Mouse (Mus musculus) kidney, postnatal 10 days (tissue): ENCODE results near the gene Mvk.

Experiments used
- DNase-seq: peaks from one replicate; pipeline ENCODE4 v3.0.0; 2021; ENCODE audit warnings: mixed read lengths

Gene Mvk

DNA sequence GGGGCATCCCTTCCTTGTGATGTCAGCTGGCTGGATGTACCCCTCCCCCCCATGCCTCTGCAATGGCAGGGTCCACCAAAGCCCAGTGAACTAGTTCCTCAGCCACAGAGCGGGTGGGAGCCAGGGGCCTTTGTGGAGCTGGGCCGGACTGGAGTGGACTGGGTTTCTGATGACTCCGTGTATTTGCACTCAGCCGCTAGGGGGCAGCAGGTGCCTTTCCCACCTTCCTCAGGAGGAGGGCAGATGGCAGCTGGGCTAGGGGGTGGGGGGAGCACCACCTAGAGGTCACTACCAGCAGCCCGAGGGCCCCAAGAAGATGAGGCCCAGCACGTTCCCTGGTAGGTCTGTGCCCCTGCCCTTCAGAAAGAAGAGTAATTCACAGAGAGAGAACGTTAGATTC lies 17.2 kb downstream of the Mvk start:
- DNase-seq = peak; percentile 92

DNA sequence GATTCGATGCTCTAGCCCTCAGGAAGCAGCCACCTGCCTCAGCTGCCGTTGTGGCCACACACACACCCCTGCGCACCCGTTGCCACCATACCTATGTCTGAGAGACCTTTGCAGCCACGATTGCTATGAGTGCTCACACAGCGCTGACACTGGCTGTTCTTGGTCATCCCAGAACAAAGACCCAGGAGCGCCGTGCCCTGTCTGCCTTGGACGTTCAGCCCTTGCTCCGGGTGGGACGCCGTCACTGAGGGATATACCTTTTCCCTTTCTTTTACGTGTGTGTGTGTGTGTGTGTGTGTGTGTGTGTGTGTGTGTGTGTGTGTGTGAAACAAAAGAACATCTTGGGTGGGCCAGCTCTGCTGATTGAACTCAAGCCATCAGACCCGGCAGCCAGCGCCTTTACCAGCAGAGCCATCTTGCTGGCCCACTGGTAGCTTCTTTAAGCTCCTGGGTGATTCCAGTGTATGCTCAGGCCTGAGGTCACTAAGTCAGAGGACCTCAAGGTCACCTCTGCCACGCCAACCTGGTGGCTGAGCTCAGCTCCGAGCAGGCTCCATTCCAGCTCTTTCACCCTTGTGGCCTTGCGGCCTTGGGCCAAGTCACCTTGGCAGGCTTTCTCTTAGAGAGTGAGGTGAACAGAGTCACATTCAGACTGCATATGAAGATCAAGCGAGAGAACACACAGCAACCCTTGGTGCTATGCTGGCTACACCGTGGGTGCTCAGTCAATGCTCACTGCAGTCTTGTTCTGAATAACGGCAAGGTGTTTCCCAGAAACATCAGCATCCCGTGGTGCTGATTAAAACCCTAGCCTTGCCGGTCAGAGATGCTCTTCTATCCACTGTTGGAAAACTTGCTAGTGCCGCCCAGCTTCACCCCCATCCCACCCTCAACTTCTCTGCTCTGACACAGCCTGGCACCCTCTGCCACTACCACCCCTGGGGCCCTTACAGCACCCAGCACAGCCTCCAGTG lies 18.3 kb downstream of the Mvk start:
- peak; percentile 38 for DNase-seq

DNA sequence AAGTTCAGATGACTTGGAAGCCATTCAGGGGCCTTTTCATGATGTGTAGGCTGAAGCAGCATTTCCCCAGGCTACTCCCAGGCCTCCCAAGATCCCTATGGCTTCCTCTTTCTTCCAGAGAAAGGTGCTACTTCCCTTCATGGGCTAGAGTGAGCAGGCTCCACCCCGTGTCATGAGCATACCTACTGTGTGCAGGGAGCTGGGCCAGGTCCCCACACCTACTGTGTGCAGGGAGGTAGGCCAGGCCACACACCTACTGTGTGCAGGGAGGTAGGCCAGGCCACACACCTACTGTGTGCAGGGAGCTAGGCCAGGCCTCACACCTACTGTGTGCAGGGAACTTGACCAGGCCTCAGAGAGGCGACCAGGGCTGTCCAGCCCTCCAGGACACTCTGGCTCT lies 20.5 kb downstream of the Mvk start:
- DNase-seq = no peak

DNA sequence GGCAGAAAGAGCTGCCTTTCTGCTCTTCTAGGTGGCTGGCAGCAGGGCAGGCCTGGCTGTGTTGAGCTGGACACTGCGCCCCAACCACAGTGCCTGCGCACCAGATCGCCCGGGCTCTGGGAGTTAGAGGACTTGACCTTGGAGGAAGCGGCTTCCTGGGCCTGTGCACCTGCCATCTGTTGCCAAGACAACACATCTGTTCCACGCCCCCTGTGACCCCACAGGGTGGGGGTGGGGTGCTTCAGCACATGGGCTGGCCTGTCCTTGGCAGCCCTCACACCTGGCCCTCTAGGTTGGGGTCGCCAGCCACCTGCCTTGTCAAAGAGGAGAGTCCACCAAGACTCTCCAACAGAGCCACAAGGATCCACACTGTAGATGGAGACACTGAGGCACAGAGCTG lies 21.6 kb downstream of the Mvk start:
- peak; percentile 39 for DNase-seq

DNA sequence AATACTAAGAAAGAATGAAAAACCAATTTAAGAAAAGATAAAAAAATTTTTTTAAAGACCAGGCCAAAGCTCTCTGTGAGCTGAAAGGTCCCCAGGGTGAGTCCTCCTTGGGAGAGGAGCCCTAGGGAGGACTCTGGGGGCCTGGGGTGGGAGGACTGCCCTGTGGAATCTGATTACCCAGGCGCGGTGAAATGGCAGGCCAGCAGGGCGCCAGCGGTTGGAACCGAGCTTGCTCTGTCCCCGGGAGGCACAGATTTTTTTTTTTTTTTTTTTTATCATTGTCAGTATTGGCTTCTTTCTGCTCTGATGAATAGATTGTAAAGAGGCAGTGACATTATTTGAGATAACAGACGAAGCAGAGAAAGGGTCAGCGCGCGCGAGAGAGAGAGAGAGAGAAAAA lies 22.9 kb downstream of the Mvk start:
- DNase-seq = peak; percentile 49

DNA sequence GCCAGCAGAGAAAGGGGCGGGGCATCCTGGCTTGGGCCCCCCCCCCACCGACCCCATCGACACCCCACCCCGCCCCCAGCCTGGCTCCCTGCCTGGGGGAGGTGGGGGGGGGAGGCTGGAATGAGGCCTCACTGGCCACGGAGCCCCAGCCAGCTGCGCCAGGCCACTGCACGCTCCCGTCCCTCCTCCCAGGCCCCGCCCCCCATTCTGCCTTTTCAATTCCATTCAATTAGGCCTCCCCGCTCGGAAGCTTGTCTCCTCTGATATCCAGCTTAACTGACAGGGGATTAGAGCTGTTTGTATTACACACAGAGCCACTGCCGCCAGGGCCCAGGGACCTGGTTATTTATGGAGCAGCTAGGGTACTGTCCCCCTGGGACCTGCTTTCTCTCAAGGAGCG lies 23.4 kb downstream of the Mvk start:
- peak; percentile 91 for DNase-seq

DNA sequence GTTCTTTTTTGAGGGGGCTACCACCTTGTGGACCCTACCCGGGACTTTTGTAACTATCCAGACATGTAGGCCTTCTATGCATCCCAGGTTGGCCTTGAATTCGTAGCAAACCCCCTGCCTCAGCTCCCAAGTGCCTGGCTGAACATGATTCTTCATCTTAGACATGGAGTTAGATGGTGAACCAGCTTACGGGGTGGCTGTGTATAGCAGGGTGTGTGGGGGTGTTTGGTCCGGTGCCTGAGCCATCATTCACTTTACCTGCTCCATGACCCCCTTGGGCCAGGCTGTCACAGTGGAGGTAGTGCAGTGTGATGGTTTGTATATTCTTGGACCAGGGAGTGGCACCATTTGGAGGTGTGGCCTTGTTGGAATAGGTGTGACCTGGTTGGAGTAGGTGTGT lies 23.9 kb downstream of the Mvk start:
- no peak for DNase-seq

DNA sequence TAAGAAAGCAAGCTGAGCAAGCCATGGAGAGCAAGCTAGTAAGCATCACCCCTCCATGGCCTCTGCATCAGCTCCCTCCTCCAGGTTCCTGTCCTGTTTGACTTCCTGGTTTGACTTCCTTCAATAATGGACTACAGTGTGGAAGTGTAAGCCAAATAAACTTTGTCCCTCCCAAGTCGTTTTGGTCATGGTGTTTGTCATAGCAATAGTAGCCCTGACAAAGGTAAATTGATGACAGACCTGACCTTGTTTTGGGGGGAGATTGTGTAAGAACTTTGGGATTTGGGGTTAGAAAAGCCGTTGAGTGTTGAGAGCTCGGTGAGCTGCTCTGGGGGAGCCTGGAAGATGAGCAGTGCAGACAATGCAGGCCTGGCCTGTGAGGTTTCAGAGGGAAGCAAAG lies 26.3 kb downstream of the Mvk start:
- DNase-seq = no peak

DNA sequence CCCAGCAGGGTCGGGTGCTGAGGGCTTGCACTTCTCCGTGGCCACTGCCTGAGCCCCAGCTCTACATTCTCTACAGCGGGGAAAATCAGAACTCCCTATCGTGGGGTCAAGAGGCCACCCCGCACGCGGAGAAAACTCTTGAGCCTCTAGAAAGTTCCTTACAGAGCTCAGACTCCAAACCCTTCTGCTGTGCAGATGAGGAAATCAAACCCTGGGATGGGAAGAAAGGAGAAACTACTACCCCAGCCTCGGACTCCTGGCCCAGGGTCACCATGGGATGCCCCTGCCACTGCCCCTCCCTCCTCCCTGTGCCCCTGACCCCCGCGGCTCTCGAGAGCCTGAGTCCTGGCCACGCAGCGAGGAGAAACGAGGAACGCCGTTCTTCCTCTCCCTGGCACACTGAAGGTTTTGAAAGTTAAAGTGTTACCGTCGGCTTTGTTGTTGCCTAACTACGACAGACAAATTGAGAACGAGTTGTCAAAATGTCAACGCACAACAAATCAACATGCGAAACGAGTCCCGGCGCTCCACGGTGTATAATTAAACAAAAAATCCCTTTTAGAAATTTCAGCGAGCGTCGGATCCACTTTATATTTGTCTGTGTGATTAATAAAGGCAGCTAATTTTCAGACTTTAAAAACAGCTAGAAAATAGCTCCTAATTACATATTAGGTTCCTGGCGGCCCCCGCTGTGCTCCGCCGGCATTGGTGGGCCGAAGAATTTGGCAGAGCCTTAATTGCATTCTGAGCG lies 30.8 kb downstream of the Mvk start:
- no peak for DNase-seq

DNA sequence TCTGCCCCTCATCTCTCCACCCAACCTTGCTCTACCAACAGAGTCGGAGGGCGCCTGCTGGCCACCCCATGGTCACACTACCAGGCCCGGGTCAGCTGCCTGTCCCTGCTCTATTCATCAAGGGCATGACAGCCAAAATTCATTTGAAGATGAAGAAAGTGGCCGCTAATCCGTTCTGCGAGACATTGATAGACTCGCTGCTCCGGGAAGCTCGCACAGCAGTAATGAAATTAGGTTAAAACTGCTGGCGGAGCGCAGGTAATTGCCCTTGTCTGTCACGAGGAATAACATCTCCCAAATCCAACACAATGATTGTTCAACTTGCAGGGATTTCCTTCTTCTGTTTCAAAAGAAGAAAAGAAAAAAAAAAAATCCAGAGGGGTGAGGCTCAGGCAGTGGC lies 34.2 kb downstream of the Mvk start:
- no peak for DNase-seq

DNA sequence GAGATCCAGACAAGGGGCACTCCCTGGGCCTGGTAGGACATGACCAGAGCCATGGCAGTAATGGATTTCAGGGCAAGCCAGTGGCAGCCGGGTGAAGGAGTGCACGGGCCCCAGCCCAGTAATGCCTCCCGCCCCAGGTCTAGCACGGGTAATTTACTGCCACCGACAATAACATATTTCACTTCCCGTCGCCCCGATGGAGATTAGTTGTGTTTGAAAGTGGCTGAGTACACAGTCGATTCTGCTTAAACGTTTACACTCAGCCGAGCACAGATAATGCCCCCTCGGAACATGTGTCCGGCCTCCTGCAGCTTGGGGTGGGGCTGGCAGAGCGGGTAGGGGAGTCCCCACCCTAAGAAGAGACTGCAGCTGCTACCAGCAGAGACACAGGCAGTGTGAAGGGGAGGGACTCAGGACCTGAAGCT lies 38.5 kb downstream of the Mvk start:
- DNase-seq = no peak

DNA sequence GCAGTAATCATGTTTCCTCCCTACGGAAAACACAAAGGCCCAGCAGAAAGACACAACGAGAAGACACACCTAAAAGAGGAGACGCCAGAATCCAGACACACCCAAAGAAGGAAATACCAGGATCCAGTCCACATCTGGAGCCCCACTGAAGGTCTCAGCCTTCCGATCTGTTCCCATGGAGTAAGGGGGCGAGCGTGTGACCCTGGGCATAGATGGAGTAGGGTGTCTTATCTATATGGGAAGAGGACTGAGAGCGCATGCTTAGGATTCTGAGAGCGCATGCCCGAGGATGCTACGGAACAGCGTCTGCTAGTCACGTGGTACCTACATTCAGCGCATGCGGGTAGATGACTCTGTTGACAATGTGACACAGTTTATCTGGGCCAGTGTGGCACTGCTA lies 41.6 kb downstream of the Mvk start:
- no peak for DNase-seq

DNA sequence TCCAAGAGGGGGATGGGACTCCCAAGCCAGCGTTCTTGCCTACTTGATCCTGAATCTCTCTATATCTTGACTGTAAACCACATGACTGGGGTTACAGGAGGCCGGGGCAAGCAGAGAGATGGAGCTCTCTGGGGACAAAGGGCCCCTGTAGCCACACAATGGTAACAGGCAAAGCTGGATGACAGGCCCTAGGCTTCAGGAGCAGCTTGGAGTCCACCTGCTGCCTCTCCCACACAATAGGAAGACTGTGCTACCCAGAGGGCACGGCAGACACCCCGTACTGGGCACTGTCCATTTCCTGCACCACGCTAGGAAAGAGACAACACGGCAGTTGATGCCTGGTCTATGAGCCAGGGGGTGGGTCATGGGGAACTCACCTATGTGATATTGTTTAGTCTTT lies 45.5 kb downstream of the Mvk start:
- DNase-seq = no peak

DNA sequence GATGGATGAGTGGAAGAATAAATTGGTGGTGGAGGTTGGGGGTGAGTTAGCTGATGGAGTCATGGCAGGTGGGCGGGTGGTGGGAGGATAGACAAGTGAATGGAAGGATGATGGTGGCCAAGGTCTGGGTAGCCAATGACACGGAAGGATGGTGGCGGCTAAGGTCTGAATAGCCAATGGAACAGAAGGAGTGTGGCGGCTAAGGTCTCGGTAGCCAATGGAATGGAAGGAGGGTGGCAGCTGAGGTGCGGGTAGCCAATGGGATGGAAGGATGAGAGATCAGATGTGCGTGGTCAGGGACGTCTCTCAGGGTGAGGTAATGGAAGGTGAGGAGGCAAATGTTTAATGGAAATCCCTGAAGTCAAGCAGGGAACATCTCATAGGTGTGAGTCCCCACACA lies 46.2 kb downstream of the Mvk start:
- no peak for DNase-seq

DNA sequence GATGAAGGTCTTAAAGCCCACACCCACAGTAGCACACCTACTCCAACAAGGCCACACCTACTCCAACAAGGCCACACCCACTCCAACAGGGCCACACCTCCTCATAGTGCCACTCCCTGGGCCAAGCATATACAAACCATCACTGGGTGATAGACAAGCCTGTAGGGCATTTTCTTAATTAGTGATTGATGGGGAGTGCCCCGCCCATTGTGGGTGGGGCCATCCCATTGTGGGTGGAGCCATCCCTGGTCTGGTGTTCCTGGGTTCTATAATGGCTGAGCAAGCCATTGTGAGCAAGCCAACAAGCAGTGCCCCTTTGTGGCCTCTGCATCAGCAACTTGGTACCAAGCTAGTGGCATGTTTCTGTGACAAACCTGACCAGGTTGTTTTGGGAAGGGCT lies 50.7 kb downstream of the Mvk start:
- DNase-seq = no peak

DNA sequence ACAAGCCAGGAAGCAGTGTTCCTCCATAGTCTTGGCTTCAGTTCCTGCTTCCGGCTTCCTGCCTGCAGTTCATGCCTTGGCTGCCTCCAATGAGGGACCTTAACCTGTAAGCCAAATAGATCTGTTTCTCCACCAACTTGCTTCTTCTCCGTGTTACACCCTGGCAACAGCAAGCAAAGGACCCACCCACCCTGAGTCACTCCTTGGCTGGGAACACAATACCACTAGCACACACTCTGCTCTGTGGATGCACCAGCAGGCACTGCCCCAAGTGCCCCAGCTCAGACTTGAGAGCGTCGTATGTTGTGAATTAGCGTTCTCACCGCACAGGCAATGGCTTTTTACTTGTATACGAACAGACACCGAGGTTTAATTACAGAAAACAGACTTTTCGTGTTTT lies 57.2 kb downstream of the Mvk start:
- no peak for DNase-seq

DNA sequence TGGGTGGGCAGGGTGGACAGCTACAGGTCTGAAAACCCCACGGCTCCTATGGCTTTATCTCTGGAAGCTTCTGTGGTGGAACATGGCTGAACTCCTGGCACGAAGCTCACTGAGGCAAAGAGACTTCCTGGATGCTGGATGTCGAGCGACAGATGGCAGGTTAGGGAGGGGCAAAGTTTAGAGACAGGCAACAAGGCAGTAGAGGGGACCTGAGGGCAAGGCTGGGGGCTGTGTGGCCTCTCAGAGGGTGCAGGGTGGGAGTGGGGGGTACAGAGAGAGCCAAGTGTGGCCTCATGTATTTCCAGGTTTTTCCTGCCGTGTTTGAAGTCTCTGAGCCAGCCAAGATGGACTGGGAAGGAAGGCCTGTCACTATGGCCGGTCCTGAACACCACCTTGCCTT lies 60.8 kb downstream of the Mvk start:
- no peak for DNase-seq

DNA sequence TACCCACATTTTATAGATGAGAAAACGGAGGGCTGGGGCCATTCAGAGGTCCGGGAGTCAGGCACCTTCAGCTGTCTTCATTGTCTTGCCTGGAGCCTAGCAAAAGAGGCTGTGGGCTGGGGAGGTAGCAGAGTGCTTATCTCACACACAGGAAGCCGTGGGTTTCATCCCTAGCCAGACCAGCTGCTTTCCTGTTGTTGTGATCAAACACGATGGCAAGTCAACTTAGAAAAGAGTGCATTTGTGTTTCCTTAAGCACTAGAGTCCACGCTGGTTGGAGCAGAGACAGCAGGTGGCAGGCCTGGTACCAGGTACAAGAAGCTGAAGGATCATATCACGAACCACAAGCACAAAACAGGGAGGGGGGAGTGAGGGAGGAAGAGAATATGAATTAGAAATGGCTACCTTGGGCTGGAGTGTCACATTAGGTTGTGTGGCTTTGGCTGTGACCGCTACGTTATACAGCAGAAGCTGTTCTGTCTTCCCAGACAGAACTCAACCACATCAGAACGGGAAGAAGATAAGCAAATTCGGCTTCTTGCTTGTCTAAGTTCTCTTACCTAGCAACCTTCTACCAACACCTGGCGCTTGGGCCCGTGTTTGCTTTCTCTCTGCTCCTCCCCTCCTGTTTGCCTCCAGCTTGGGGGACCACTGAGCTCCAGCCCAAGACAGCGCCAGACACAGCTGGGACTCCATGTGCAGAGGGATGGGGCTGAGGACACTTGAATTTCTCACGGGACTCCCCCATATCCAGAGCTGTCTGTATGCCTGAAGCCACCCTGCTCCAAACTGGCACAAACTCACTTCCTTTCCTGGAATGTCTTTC lies 61.4 kb downstream of the Mvk start:
- no peak for DNase-seq

DNA sequence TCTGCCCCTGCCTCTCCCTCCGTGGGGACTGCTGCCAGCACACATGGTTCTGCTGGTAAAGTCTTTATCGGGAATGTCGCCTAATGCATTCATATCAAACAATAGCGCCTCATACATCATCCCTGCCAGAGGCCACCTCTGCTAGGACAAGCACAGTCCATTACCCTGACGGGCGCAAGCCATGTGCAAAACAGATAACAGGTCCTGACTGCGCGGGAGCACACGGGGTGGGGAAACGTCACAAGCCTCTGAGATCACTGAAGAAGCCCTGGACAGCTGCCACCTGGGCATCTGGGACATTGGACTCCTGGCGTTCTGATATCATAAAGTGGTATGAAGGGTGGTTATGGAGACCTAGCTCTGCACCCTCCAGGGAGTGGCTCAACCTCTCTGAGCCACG lies 63.3 kb downstream of the Mvk start:
- DNase-seq = no peak

DNA sequence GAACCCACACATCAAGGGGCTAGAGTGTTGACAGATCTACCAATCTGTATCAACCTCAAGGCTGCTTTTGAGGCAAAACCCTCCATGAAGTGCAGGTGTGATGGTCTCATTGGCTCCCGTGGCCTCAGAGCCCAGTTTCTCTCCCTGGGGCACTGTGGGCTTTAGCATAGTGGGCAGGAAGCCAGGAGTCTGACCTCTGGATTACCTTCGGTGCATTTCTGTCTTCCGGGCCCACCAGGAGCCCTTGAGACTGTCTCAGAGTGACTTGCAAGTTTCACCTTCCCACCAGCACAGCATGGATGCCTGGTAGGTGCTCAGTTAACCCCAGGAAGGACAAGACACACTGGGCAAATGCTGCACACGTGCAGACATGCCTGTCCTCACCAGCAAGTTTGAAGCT lies 63.9 kb downstream of the Mvk start:
- DNase-seq = peak; percentile 34

DNA sequence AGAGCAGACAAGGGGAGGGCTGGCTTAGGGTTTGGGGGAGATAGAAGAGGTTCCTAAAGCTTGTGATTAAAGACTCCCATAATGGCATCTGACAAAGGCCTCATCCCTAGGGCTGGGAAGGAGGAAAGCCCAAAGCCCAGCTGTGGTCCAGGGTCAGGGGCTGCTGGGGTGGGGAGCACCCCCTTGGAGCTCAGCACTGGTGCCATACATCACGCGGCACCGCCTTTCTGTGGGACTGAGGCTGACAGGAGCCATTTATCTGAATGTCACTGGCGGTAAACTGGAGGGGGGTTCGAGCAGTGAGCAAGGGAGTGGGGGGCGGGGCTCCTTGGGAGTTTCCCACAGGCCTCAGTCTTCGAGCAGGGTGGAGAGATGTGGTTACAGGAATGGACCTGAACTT lies 65.4 kb downstream of the Mvk start:
- DNase-seq = no peak
